Mouse (Mus musculus): Measurements from ENCODE around the gene Psen1.

Gene Psen1

DNA sequence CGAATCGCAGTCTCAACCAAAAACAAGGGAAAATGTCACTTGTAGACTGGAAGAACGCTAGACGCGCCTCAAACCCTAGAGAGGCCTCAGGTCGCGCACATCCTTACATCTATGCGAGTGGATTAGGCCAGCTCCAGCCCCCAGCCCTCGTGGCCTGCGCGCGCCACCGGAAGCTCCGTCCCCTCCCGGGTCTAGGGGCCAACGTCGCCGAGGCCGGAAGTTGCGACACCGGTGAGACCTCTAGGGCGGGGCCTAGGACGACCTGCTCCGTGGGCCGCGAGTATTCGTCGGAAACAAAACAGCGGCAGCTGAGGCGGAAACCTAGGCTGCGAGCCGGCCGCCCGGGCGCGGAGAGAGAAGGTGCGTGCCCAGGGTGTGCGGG lies at the start of gene Psen1:
TSS of gene Psen1 (plus strand) at position 219 of the 382 bp plus-strand sequence.
- DNase-seq (ENCODE audit: low read depth, low spot score) = peak; percentile 97

DNA sequence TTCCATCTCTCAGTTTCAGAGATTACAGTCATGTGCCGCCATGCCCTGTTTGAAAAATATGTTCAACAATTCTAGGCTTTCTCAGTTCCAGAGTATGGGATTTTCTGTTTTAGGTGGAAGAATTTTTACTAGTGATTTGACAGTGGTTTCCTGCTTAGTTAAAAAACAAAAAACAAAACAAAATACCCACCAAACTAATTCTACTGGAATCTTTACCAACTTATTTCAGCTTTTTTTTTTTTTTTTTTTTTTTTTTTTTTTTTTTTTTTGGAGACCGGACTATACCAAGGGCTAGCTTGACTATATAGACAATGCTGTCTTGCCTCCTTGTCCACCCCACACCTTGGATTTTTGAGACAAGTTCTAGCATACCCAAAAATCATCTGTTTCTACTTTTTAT lies 46.7 kb upstream of the Psen1 start:
- no peak for DNase-seq (ENCODE audit: low read depth, low spot score)

DNA sequence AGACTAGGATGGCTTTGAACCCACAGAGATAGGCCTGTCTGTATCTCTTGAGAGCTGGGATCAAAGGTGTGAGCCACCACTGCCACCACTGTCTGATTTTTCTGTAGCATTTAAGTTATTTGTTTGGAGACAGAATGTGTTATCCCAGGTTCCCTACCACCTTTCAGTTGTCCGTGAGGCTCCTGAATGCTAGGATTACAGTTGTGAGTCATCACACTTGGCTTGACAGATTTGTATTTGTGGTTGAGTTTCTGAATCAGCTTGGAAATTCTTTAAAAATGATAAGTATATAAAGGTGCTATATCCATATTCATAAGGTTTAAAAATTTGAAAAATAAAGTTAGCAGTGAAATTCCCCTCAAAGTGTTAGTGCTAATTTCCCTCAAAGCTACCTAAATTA lies 44.8 kb upstream of the Psen1 start:
- peak; percentile 6 for DNase-seq (ENCODE audit: low read depth, low spot score)

DNA sequence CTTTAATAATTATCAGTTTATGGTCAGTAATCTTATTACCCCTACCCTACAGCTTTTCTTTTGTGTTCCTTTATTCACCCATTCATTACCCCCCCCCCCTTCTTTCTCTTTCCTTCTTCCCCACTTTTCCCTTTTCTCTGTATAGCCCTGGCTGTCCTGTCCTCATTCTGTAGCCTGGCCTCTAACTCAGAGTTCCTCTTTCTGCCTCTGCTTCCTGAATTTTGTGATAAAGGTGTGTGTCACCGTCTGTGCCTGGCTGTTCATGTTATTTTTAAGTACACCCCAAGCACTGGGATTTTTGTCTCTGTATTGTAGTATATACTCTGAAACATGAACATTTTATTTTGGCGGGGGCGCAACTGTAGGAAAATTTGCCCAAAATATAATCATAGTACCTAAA lies 37.6 kb upstream of the Psen1 start:
- no peak for DNase-seq (ENCODE audit: low read depth, low spot score)

DNA sequence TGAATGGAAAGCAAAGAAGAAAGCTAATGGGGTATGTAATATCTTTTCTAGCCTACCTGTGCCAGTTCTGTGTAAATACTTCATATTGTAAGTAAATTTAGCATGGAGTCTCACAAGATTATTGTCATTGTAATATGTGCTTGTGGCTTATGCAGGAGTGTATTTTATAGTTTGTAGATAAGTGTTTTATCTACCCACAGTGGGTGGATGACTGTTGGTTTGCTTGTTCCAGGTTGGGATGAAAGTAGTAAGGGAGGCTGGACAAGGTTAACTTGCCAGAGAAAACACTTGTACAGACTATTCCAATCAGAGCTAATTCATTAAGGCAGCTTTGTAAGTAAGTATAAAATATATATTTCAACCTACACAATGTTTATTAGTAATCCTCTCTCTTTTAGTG lies 36.5 kb upstream of the Psen1 start:
- no peak for DNase-seq (ENCODE audit: low read depth, low spot score)

DNA sequence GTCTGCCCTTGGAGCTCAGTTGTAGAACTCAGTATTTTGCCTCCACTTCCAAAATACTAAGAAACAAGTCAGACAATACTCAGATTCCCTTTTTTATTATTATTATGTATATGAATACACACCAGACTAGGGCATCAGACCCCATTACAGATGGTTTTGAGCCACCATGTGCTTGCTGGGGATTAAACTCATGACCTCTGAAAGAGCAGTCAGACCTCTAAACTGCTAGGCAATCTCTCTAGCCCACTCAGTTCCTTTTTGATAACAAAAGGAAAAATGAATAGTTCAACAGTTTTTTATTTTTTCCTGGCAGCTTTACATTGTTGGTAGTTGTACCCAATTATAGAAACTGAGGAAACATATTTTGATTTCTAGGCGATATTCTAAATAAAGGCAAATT lies 2.5 kb upstream of the Psen1 start:
- DNase-seq (ENCODE audit: low read depth, low spot score) = no peak

DNA sequence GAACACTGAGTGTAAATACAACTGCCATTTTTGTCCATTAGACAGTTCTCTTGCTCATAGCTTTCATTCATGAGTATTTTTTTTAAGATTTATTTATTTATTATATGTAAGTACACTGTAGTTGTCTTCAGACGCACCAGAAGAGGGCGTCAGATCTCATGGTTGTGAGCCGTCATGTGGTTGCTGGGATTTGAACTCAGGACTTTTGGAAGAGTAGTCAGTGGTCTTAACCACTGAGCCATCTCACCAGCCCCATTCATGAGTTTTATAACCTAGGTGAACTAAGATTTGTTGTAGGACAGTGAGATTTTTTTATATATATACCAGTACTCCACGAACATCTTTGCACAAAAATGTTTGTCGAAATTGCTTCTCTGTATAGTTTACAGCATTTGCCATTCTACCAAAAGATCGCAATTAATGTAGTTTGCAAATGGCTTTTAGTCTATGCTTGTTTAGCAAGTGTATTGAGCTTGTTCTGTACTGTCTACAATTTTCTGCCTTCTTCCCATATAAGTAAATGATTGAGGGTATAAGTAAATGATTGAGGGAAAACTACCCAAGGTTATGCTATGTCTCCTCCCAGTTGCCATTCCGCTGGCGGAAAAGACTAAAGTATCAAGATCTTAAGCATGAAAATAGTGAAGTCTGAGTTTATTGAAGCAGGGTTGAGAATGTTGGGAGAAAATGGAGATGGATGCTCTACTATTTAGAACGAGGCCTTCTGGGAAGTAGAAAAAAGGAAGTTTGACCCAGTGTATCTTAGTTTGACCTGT lies 1.2 kb upstream of the Psen1 start:
- DNase-seq (ENCODE audit: low read depth, low spot score) = no peak

DNA sequence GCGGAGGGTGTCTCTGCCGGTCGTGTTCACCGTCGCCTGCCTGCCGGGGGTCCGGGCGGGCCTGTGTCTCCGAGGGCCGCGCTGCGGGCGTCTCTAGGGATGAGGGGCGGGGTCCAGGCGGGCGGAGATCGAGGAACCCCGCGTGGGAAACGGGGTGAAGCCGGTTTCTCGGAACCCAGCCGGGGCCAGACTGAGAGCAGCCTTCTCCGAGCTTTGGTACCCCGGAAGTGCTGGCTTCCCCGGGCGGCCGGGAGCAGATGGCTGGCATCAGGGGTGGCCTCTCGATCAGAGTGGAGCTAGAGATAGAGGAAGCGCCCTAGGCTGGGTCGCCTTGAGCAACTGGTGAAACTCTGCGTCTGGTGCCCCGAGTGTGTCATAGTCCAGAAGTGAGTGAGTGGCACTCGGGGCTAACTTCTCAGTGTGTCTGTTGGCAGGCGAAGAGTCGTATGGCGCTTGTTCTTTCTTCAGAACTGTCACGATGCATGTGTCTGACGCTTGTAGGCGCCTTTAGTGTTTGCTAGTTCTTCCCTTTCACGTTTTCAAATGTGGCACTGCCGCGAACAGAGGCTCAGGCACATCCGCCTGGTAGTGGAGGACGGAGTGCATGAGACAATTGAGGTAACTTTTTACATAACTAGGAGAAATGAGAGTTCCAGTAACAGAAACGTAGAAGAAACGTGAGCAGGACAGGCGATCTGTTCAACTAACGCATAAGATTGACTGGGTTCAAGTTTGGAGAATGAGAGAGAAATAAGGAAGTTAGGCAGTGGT lies 549 bp downstream of the Psen1 start:
- DNase-seq (ENCODE audit: low read depth, low spot score) = peak; percentile 76

DNA sequence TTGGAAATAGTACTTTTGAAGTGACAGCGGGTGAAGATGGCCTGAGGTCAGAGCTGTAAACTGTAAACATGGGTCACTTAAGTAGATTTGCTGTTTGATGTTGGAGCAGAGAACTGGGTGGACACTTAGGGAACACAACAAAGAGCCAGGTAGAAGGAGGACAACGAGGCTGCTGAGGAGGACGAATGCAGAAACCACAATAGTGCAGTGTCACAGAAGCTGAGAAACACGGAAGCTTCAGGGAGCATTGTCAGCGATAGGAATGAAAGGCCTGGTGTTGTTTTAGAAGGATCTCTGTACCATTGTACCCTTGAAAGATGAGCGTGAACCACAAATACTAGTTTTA lies 1.1 kb downstream of the Psen1 start:
- DNase-seq (ENCODE audit: low read depth, low spot score) = no peak

DNA sequence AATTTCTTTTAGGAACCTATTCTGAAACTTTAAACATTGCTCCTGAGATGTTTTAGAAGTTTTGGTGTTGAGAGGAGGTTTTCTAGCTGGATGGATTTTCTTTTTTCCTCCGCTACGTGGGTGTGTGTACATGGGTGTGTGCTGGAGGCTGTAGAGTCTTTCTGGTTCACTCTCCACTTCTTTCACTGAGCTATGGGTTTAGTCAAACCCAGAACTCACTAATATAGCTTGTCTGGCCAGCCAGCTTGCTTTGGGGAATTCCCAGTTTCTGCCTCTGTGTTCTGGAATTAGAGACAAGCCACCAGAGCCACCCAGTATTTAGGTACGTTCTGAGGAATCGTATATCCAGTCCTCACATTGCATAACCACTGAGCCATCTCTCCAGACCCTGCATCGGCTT lies 6.1 kb downstream of the Psen1 start:
- DNase-seq (ENCODE audit: low read depth, low spot score) = no peak

DNA sequence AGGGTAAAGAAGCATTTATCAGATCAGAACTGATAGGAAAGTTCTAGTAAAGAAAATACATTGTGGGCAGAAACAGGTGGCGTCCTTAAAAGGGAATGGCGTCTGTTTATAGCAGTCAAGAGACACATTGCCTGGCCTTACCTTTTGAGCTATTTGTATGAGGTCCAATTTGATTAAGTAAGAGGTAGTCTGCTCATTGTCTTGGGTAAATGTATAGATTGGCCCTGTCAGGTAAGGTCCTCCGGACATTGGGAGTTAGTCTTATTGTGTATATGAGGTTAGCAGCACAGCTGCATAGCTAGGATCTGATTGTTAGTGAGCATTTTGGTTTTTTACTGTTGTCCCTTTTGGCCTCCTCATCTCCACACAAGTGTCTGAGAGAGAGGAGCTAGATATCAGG lies 6.7 kb downstream of the Psen1 start:
- no peak for DNase-seq (ENCODE audit: low read depth, low spot score)

DNA sequence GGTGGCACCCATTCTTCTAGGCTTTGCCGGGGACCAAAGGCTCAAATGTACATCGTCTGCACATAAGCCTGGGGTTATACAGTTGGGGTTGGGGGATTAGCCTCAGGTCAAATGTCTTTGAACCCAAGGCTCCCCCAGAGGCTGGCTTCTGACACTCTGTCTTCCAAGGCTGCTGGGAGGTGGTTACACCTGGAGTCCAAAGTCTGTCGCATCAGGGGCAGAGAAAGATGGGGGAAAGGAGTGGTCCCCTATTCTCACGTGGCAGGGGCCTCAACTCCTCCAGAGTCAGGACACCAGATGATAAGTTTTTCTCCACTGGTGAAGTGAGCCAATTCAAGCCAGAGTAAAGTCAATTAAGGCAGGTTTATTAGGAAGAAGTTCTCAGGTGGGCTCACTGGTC lies 10.7 kb downstream of the Psen1 start:
- no peak for DNase-seq (ENCODE audit: low read depth, low spot score)

DNA sequence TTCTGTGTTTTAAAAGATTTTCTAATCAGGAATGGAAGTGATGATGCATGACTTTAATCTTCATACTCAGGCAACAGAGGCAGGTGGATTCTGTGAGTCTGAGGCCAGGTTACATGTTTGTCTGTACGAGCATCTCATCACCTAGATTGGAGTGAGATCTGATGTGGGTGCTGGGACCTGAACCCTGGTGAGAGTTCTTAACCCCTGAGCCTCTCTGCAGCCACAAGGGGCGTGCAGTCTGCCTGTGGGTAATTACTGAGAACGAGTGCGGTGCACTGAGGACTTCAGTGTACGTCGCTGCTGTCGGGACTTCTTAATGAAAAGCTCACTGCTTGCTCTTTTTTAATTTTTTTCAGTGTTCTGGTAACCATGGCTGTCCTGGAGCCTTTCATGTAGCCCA lies 13.7 kb downstream of the Psen1 start:
- no peak for DNase-seq (ENCODE audit: low read depth, low spot score)

DNA sequence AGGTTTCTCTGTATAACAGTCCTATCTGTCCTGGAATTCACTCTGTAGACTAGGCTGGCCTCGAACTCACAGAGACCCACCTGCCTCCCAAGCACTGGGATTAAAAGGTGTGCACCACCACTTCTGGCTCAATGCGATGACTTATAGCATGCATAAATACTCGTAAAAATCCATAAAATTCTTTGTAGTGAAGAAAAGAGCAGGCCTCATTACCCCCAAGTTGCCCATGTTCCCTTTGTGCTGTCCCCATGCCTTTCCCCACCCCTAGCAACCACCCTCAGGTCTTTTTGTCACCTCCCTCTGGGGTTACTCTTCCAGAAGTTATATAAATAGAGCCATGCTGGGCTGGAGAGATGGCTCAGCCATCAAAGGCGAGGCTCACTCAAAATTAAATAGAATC lies 14.8 kb downstream of the Psen1 start:
- no peak for DNase-seq (ENCODE audit: low read depth, low spot score)

DNA sequence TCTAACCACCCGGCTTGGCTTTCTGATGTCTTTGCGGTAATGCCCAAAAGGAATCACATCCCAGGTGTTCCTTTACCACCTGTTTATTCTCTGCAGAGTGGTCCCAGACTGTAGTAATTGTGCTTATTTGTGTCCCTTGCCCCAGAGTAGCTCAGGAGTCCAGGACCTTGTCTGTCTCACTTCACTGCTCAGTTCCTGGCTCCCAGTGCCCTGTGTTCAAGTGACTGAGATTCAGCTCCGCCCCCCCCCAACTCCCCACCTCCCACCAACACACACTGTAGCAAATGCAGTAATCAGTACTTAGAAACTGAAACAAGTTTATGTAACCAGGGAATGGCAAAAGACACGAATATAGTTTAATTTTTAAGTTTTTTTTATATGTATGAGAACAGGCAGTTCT lies 19.0 kb downstream of the Psen1 start:
- no peak for DNase-seq (ENCODE audit: low read depth, low spot score)

DNA sequence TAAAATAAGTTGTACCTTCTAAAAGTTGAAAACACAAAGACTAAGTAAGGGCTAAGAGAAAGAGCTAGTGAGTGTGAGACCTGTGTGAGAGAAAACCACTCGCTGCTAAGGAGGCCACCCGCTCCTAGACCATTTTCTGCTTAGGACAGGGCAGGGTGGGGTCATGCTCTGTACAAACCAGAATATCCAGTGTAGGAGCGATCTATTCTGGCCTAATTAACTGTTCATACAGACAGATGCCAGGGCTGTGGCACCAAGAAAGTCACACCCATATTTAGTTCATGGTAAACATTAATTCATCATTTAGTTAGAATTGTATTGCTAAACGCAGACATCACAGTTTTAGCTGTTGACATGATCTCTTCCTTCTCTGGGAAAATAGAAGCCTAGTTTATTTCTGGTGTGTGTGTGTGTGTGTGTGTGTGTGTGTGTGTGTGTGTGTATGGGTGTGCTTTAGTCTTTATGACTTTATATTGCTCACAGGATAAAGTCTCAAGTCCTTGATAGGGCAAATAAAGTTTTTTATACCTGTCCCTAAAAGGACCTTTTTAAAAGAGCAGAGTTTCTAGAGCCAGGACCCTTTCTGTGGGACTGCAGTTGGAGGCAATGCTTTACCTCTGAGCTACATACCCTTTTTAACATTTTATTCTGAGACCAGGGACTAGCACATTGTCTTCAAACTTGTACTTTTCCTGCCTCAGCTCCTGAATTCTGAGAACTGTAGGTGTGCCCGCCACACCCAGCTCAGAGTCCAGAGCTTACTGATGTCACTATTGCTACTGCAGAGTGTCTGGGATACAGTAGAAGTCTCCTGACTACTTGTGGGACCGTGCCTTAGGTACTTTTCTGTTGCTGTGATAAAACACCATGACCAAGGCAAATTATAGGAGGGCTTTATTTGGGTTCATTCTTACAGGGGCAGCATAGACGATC lies 20.5 kb downstream of the Psen1 start:
- no peak for DNase-seq (ENCODE audit: low read depth, low spot score)

DNA sequence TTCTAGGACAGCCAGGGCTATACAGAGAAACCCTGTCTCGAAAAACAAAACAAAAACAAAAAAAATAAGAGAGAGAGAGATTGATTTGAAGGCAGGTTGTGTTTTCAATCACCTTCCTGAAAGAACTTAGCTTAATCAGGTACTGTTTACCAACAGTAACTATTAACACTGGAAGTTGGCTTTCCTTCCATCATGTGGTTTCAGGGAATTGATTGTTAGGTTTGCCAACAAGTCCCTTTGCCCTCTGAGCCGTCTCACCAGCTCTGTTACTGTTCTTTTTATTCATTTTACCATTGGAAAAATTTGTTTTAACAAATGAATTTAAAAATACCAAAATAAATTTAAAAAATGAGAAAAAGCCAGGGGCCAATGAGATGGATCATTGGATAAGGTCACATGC lies 22.0 kb downstream of the Psen1 start:
- no peak for DNase-seq (ENCODE audit: low read depth, low spot score)

DNA sequence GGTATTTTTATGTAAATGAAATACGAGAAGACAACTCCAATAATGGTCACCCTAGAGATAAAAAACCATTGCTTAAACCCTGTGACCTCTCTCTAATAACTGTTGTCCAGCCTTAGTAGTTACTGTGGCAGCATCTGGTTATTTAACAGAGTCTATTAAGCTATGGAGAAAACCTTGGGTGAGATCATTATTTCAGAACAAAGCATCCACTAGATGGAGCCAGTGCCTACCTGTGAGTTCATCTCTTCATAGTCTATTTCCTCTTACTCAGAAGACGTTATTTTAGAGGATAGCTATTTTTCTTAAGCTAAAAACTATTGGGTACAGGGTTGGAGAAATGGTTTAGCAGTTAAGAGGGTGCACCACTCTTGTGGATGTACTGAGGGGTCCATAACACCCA lies 25.8 kb downstream of the Psen1 start:
- peak; percentile 86 for DNase-seq (ENCODE audit: low read depth, low spot score)

DNA sequence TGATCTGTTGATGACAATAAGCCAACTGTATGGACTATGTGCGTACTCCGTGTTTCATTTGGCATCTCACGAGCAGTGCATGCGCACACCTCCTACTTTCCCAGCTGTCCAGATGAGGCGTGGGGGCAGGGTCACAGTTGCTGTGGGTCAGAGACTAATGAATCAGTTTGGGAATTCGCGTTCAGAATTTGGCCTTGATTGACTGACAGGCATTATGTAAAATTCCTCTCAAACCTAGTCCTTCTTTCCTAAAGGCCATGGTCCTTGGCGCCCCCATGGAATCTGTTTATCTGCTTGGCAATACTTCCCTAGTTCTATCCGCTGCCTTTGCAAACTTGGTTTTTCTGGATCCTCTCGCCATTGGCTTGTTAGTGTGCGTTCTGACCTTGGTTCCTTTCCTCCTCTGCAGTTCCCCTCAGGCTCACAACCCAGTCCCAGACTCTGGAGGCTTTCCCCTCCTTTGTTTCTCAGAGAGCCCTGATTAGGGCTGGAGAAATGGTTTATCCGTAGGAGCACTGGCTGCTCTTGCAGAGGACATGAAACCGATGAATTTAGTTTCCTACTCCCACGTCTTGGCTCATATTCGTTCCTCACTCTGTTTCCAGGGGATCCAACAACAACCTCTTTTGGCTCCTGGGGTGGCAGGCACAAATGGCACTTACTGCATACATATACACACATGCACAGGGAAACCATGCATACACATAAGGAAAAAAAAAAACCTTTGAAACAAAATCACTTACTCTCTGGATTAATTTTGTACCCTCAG lies 28.6 kb downstream of the Psen1 start:
- DNase-seq (ENCODE audit: low read depth, low spot score) = peak; percentile 74

DNA sequence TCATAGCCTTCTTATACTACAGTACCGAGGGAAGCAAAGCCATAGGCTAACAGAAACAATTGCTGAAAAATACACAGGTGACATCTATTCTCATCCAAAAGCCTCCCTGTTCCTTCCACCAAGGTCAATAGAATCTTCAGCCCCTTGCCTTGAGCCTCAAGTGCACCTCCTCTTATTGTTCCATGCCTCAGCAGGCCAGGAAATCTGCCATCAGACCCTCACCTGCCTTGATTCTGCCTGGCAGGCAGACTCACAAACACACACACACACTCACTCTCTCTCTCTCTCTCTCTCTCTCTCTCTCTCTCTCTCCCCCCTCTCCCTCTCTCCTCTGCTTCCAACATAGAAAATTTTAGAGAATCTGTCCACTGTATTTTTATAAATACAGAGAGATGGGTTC lies 31.5 kb downstream of the Psen1 start:
- DNase-seq (ENCODE audit: low read depth, low spot score) = no peak

DNA sequence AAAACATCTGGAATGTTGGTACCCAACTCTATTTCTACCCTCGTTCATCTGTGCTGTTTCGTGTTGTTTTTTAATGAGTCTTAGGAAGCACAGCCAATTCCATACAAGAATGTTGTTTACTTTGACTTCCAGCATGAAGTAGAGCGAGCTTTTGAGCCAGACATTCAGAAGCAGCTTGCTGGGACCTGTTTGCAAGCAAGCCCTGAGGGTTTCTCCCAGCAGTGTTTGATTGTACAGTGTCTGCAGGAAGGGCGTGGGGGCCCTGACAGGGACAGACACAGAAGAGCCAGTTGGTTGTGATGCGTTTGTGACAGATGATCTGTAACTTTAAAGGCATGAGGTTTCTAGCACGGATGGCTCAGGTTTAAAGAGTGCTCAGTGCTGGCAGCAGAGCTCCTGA lies 33.3 kb downstream of the Psen1 start:
- peak; percentile 22 for DNase-seq (ENCODE audit: low read depth, low spot score)

DNA sequence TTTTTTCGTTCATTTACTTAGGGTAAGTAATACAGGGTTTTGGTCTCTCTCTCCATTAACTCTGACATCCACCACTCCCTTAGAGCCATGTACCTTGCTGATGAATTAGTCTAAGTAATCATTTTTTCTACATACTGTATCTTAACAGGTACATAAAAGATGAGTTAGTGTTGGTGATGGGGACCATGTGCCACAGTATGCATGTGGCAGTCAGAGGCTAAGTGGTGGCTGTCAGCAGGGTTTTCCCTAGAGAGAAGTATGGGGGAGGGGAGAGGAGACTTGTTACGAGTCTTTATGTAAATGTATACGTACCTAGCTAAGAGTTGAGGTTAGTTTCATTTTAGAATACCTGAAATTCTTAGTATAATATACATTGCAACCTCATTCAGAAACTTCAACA lies 35.1 kb downstream of the Psen1 start:
- DNase-seq (ENCODE audit: low read depth, low spot score) = no peak
